Mouse (Mus musculus): ENCODE results near the gene Nt5dc2.

Gene Nt5dc2

GRCm38 (mm10) chr14:31169508-31169907, 38.7 kb downstream of the Nt5dc2 start:
- no peak for DNase-seq

- DNase-seq, result no peak
Observed at GRCm38 (mm10) chr14:31170963-31171362, 40.1 kb downstream of the Nt5dc2 start.

GRCm38 (mm10) chr14:31171386-31171785, 40.5 kb downstream of the Nt5dc2 start:
- DNase-seq, result no peak

DNA sequence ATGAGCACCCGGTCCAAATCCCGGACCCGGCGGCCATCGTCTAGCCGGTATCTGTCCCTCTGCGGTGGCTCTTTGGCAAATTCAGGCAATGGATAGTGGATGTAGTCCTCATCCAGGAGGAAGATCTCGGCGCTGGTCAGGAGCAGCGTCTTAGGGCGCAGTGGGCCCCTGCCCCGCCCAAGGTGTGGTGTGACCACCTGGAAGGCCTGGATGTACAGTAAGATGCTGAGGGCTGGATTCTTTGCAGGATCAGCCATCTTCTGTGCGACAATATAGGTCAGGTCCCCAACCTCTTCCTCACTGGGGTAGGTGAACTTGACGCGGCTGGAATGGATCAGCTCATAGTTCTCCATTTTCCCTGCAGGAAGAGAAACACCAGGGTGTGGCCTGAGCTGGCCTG, 41.0 kb downstream of the Nt5dc2 start:
- no peak for DNase-seq

DNA sequence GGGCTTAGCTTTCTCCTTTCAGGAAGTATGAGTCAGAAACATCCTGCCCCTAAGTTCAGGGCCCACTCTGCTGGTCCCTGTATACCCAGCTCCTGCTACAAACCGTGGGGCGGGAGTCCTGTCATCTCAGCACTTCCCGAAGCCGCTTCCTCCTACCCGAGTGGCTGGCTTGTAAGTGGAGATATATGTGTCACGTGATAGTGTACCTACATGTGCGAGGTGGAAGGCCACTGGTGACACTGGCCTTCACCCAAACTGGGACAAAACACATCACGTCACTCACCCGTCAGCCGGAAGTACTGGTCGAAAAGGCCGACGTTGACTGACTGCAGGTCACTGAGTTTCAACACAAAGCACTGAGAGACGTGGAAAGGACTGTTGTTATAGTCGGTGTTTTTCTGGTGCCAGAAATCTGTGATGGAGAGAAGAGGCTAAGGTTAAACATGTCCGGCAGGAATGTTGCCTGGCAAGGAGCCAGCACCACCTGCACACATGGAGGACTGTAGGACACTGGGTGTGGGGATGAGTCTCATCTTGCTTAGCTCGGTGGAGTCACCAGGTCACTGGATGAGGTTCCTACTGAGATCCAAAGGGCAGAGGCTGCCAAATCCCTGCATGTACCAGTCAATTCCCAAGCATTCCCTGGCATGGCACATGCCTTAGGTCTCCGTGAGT, 42.1 kb downstream of the Nt5dc2 start:
- DNase-seq, result peak in 1 of 2 experiments; percentile 35

- DNase-seq, result no peak
Observed at GRCm38 (mm10) chr14:31173537-31173936, 42.7 kb downstream of the Nt5dc2 start.

DNA sequence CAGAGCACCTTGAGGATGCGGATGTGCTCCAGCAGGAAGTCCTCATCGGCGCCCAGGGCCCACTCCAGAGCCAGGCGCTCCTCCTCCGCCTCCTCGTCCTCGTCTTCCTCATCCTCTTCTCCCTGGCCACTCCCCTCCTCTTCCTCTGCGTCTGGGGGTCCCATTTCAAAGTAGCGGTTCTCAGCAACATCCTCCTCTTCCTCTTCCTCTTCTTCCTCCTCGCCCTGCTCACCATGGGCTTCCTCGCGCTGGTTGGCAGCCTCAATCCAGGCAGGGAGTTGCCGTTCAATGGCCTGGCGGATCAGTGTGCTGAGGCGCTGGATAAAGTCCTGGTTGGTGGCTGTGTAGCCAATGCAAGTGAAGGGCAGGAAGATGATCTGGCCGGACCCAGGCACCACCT, 46.4 kb downstream of the Nt5dc2 start:
- no peak for DNase-seq

GRCm38 (mm10) chr14:31177715-31178114, 46.9 kb downstream of the Nt5dc2 start:
- no peak for DNase-seq

- peak; percentile 81 to 87 for DNase-seq
Observed at GRCm38 (mm10) chr14:31179677-31180365, 49.0 kb downstream of the Nt5dc2 start.

- DNase-seq, result peak in 1 of 2 experiments; percentile 29
Observed at GRCm38 (mm10) chr14:31181512-31181911, 50.7 kb downstream of the Nt5dc2 start.

GRCm38 (mm10) chr14:31182786-31183290, 52.0 kb downstream of the Nt5dc2 start:
- peak; percentile 73 to 74 for DNase-seq

- DNase-seq, result no peak
Observed at GRCm38 (mm10) chr14:31183541-31183940, 52.7 kb downstream of the Nt5dc2 start.

DNA sequence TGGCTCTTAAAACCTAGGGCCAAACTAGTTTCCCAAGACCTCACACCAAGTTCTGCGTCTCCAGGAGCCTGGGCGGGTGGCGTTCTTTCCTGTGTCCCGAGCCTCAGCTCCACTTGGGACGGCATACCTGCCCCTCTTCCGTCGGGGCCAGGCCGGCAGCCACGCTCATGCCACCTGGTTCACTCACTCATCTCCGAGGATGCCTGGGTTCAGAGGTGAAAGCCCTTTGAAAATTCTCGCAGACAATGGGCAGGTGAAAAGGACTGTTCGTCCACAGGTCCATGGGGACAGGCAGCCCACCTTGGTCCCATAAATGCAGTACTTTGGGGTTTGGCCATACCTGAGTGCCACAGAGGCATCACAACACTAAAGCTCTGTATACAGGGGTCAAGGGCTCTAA, 53.3 kb downstream of the Nt5dc2 start:
- no peak for DNase-seq

- peak; percentile 82 to 84 for DNase-seq
Observed at GRCm38 (mm10) chr14:31186656-31187055, 55.8 kb downstream of the Nt5dc2 start.
